Mouse (Mus musculus): ENCODE data around the gene Nvl.

GRCm38 (mm10) chr1:181143609-181143949, 425 bp downstream of the Nvl start:
- no peak for TF ChIP-seq CTCF (IDR thresholded peaks at IDR 0.05; ENCODE audit: extremely low read depth, insufficient read depth, insufficient read length, insufficient replicate concordance)
- no peak for TF ChIP-seq POLR2A (IDR thresholded peaks at IDR 0.05; ENCODE audit: low read depth, low read length)

Measured in spleen, adult 2 months (tissue).